Mouse (Mus musculus) v-Abl transformed pro-B cells (cell line): ENCODE measurements at regions not wholly inside any gene's neighbourhood (a gene's known extent, or its start where the extent isn't known, plus 50 kb on each side); places are given as distances from the start of the nearest gene placed in this dataset.

Source experiments
- in situ Hi-C, 2 experiments: fragments of 400-800 bp; cut with MboI; formaldehyde crosslinking; loops; one replicate each; pipeline ENCODE4 v1.15.1; 2025; ENCODE audit not compliant: unreplicated experiment in 2 of 2

- in situ Hi-C loops, result no loop called here
Measured at GRCm38 (mm10) chr13:52013182-52013581, 166.7 kb downstream of the Gadd45g start.

- in situ Hi-C loops, result no loop called here
Measured at GRCm38 (mm10) chr13:52013757-52014156, 167.3 kb downstream of the Gadd45g start.

GRCm38 (mm10) chr13:52014566-52014965 lies 168.1 kb downstream of the Gadd45g start:
- in situ Hi-C loops, result no loop called here

- in situ Hi-C loops, result no loop called here
Measured at GRCm38 (mm10) chr13:52015066-52015465, 168.6 kb downstream of the Gadd45g start.

- in situ Hi-C loops, result no loop called here
Measured at GRCm38 (mm10) chr13:52015496-52015895, 169.0 kb downstream of the Gadd45g start.

GRCm38 (mm10) chr13:52017598-52018190 lies 171.2 kb downstream of the Gadd45g start:
- in situ Hi-C loops, result no loop called here

- in situ Hi-C loops, result no loop called here
Measured at GRCm38 (mm10) chr13:52019647-52020046, 173.2 kb downstream of the Gadd45g start.

- in situ Hi-C loops, result no loop called here
Measured at GRCm38 (mm10) chr13:52021150-52021549, 174.7 kb downstream of the Gadd45g start.

GRCm38 (mm10) chr13:52021828-52022227 lies 175.3 kb downstream of the Gadd45g start:
- in situ Hi-C loops, result no loop called here

- in situ Hi-C loops, result no loop called here
Measured at GRCm38 (mm10) chr13:52022529-52022928, 176.1 kb downstream of the Gadd45g start.

- in situ Hi-C loops, result no loop called here
Measured at GRCm38 (mm10) chr13:52024349-52024748, 177.9 kb downstream of the Gadd45g start.

GRCm38 (mm10) chr13:52024832-52025481 lies 178.5 kb downstream of the Gadd45g start:
- in situ Hi-C loops, result loop anchor here in 1 of 2 experiments (5.0 kb wide), 1 partner anchor 178 kb away; the partner anchor contains the start of gene Gadd45g

- in situ Hi-C loops, result loop anchor here in 1 of 2 experiments (5.0 kb wide), 1 partner anchor 178 kb away; the partner anchor contains the start of gene Gadd45g
Measured at GRCm38 (mm10) chr13:52025482-52025848, 179.0 kb downstream of the Gadd45g start.

- in situ Hi-C loops, result loop anchor here in 1 of 2 experiments (5.0 kb wide), 1 partner anchor 179 kb away; the partner anchor contains the start of gene Gadd45g
Measured at GRCm38 (mm10) chr13:52026291-52026690, 179.8 kb downstream of the Gadd45g start.

GRCm38 (mm10) chr13:52029868-52030422 lies 183.5 kb downstream of the Gadd45g start:
- in situ Hi-C loops, result loop anchor here in 1 of 2 experiments (5.0 kb wide), 1 partner anchor 183 kb away; the partner anchor contains the start of gene Gadd45g

GRCm38 (mm10) chr13:52031465-52031864 lies 185.0 kb downstream of the Gadd45g start:
- in situ Hi-C loops, result no loop called here

GRCm38 (mm10) chr13:52035731-52036130 lies 189.3 kb downstream of the Gadd45g start:
- in situ Hi-C loops, result no loop called here

- in situ Hi-C loops, result no loop called here
Measured at GRCm38 (mm10) chr13:52036351-52036750, 189.9 kb downstream of the Gadd45g start.

- in situ Hi-C loops, result no loop called here
Measured at GRCm38 (mm10) chr13:52037218-52037617, 190.7 kb downstream of the Gadd45g start.

GRCm38 (mm10) chr13:52041467-52042421 lies 195.3 kb downstream of the Gadd45g start:
- in situ Hi-C loops, result no loop called here

GRCm38 (mm10) chr13:52042867-52043266 lies 196.4 kb downstream of the Gadd45g start:
- in situ Hi-C loops, result no loop called here
